Mouse (Mus musculus) urinary bladder, postnatal 14 days (tissue): Measurements from ENCODE around the gene Gan.

Experiments used
- DNase-seq: peaks from one replicate; pipeline ENCODE4 v3.0.0; 2021; ENCODE audit warnings: low spot score

The Gan gene

GRCm38 (mm10) chr8:117253390-117254269, 95.7 kb downstream of the Gan start:
- no peak for DNase-seq

GRCm38 (mm10) chr8:117254496-117254895, 96.6 kb downstream of the Gan start:
- no peak for DNase-seq

- DNase-seq, result peak; percentile 96
Observed at GRCm38 (mm10) chr8:117256292-117256938, 98.5 kb downstream of the Gan start.

GRCm38 (mm10) chr8:117257029-117257820, 99.3 kb downstream of the Gan start, which contains the start of gene Cmip:
Gene Cmip (plus strand): TSS chr8:117257064.
- DNase-seq, result peak; percentile 42

- peak; percentile 55 for DNase-seq
Observed at GRCm38 (mm10) chr8:117257821-117258575, 100.1 kb downstream of the Gan start.

DNA sequence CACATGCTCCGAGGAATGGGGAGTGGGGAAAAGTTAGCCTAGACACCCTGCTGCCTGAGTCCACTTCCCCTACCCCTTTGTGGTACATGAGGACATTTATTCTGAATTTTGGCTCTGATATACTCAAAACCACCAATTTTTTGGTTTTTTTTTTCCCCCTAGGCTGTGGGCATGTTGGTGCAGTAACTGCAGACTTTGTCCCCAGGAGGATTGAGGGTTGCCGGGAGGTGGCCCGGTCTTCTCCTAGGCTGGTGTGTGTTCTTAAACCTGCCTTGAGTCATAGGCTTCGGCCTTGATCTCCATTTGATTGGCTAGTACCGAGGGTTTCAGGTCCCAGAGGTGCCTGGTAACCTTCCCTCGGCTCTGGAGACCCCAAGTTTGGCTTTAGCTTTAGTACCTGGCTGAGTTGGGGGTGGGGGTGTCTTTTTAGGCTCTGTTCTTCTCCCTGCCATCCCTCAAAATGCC, 100.7 kb downstream of the Gan start:
- no peak for DNase-seq

DNA sequence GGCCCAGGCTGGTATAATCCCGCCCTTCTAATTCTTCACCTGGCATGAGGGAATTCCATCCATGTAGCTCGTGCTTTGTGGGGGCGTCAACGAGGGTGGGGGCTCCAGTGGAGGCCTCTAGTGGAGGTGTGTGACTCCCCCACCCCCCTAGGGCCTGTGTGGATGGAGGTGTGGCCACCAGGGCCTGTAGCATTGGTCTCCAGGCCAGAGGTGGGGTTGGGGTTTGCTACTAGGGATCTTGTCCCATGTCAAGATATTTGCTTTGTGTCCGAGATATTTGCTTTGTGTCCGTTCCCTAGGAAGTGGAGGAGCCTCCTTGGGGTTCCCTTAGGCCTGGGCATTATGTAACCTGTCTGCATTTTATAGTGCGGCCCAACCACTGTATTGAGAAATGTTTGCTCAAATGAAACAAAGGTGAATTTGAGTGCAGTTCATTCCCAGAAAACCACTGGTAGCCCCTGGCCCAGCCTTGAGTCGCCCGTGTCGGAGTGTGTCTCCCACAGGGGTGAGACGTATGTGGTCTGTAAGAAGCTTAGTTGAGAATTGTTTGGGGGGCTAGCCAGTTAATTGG, 101.6 kb downstream of the Gan start:
- DNase-seq, result peak; percentile 34

- DNase-seq, result no peak
Observed at GRCm38 (mm10) chr8:117260234-117260929, 102.4 kb downstream of the Gan start.

- no peak for DNase-seq
Observed at GRCm38 (mm10) chr8:117260930-117261475, 103.1 kb downstream of the Gan start.

- no peak for DNase-seq
Observed at GRCm38 (mm10) chr8:117261702-117262101, 103.8 kb downstream of the Gan start.

- no peak for DNase-seq
Observed at GRCm38 (mm10) chr8:117262685-117263084, 104.8 kb downstream of the Gan start.

DNA sequence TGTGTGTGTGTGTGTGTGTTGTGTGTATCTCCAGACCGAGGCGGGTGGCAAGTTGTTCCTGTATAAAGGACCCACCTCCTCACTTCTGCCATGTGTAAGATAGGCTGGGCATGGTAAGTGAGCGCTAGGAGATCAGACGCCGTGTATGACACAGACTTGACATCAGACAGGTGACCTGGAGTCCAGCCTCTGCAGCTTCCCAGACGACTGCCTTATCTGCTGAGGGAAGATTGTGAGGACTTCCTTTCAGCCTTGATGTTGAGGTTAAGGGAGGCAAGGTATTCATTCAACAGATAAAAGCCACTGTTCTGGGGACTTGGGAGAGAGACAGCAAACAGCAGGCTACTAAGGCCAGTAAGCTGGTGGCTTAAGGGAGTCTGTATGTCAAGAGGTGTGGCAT, 105.5 kb downstream of the Gan start:
- no peak for DNase-seq

DNA sequence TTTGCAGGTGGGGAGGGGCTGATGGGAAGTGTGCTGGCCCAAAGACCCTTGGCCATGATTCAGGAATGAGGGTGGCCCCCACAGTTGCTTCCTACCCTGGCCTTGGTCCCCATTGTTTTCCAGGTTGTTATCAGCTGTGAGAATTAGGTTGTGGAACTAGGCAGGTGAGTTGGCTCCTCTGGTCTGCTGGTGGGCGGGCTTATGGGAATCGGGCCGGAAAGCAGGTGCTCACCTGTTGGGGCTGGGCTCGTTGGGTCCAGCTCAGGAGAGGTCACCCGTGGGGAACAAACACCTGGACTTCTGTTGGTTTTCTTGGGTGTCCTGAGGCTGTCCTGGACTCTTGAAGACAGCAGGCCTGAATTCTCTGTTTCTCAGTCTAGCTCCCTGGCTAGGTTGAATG, 107.1 kb downstream of the Gan start:
- peak; percentile 20 for DNase-seq
